Mouse (Mus musculus) erythroblast, embryonic 14.5 days (primary cell): ENCODE results near the gene Taf1d.

Experiments
- GATA1 ChIP-seq: IDR thresholded peaks from 2 replicates; pipeline ENCODE4 v1.6.1; 2012; ENCODE audit warnings: low read length, inconsistent platforms, mixed read lengths
- TAL1 ChIP-seq: IDR thresholded peaks from 3 replicates; pipeline ENCODE4 v1.6.1; 2012; ENCODE audit warnings: low read length, inconsistent platforms, mixed read lengths

DNA sequence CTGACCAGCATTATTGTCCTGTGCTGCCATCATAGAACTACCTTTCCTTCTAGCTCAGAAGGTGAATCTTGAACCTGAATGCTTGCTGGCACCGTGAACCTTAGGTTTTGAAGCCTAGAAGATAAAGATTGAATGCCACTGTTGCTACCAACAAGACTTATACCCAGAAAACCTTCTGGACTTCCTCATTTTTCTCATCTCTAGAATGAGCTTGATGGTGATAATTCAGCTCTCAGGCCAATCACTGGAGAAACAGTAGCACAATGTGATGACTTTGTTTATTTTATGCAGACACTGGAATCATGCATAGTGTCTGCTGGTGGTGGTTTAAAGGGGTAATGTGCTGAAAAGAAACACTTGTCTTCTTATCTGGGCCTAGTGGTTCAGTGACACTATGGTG, 58.8 kb downstream of the Taf1d start:
- no peak for TF ChIP-seq GATA1
- TF ChIP-seq TAL1 = no peak
